Mouse (Mus musculus): Measurements from ENCODE around the gene Gm49711.
"Not testable (repeated sequence)": the region's sequence is repeated elsewhere in the genome, so short reads cannot be mapped to it uniquely, and the experiment has no call there.

Gm49711 gene

GRCm38 (mm10) chr16:92183477-92183876 lies 125.4 kb downstream of the Gm49711 start:
- no peak for DNase-seq (ENCODE audit: low spot score)

GRCm38 (mm10) chr16:92190603-92191002 lies 132.5 kb downstream of the Gm49711 start:
- no peak for DNase-seq (ENCODE audit: low spot score)

- no peak for DNase-seq (ENCODE audit: low spot score)
Measured at GRCm38 (mm10) chr16:92195094-92195493, 137.0 kb downstream of the Gm49711 start.

- DNase-seq (ENCODE audit: low spot score): no peak
Measured at GRCm38 (mm10) chr16:92196741-92197331, 138.7 kb downstream of the Gm49711 start.

GRCm38 (mm10) chr16:92200615-92201014 lies 142.5 kb downstream of the Gm49711 start:
- no peak for DNase-seq (ENCODE audit: low spot score)

DNA sequence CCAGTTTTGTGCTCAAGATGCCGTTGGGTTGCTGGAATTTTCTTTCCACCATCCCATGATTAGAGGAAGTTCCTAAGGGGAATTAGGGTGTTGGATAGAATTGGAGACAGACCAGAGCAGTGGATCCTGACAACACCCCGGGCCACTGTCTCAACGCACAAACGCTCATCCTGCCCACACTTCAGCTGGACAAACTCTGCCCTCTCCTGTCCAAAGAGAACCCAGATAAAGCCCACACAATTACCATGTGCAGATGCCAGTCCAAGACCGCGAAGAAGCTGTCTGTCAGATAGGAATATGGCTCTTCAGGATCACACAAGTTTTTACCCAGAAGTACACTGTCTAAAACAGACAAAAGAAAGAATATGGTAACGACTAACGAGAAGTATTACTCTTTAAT lies 145.5 kb downstream of the Gm49711 start:
- DNase-seq (ENCODE audit: low spot score): no peak

DNA sequence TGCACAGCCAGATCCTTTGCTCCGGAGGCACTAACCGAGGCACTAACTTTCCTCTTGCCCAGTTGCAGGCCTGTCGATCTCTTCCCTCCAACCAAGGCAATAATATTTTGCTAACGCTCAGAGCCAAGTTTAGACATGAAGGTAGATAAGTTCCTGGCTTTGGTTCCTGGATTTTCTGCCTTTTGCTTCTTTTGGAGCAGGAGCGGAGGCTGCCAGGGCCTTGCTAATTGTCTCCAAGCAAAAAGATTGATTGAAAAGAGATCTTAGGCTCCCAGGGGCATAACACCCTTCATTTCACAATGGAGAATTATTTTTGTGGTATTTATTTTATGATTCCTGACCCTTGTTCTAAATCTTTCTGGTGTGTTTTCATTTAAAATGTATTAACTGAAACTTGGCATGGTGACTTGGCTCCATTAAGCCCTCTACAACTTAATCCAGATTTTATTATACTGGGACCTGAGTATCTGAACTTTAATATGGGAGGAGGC lies 151.2 kb downstream of the Gm49711 start:
- DNase-seq (ENCODE audit: low spot score): no peak

DNA sequence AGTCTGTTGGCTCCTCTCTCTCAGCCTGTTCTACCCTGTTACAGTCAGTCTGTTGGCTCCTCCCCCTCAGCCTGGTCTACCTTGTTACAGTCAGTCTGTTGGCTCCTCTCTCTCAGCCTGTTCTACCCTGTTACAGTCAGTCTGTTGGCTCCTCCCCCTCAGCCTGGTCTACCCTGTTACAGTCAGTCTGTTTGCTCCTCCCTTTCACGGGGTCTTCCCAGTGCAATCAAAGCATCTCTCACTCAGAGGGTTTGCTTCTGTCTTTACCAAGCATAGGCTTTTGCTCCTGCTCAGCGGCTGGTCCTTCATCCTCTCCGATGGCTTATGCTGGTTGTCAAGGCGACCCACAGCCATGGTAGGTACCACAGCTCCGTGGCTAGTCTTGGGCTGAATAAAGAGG lies 152.2 kb downstream of the Gm49711 start:
- not testable (repeated sequence) for DNase-seq (ENCODE audit: low spot score)

DNA sequence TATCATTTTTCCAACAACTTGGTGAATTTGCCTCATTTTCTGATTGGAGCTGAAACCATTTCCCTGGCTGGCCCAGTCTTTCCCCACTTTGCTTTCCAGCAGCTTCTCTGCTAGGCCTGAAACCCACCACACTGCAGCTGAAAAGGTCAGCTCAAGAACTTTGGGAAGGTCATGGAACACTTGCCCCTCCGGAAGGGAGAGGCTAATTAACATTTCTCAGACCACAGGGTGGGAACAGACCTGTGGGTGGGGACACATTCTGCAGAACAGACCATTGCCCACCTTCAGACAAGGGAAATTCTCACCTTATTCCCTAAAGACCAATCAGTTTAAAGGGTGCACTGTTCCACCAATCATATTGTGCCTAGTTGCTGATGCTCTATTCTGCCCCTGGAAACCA lies 155.8 kb downstream of the Gm49711 start:
- DNase-seq (ENCODE audit: low spot score): not testable (repeated sequence)

GRCm38 (mm10) chr16:92215599-92216390 lies 157.7 kb downstream of the Gm49711 start:
- DNase-seq (ENCODE audit: low spot score): no peak

- no peak for DNase-seq (ENCODE audit: low spot score)
Measured at GRCm38 (mm10) chr16:92220754-92221153, 162.6 kb downstream of the Gm49711 start.

DNA sequence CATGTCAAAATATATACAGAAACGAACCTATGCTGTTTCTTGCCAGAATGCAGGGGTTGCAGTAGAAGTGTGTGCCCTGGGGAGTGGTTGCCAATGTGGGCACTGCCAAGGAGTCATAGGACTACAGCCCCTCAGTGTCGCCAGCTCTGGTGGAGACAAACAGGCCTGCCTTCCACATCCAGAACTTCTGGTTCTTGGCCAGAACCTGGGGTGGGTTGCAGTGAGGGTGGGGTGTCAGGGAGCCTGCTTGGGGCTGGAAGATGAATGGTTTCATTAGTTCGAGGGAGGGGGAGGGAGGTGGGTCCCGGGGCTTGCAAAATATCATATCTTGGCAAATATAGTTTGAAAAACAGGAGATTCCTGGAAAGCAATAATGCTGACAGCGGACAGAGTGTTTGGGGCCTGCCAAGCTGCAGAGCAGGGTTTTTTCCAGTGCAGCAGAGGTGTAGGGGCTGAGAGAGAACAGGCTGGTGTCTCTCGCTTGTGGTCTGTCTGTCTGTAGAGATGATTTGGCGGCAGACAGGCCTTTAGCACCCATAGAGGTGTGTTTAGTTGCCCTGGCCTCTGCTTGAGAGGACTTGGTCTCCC lies 170.3 kb downstream of the Gm49711 start:
- no peak for DNase-seq (ENCODE audit: low spot score)

DNA sequence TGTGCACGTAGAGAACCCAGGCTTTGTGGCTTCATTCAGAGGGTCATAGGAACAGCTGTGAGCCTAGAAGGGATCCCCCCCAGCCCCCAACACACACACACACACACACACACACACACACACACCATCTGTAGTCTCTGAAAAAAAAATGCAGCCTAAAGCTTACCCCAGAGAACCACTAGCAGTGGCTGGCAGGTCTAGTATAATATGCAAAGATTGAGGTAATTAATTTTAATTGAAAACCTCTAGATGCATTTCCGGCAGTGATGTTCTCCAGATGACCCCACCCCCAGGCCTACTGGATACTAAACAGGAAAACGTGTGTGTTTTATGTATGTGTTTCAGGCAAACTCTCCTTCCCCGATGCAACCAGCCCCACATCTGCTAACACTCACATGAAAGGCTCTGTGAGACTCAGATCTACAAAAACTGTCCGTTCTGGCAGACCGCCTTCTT lies 172.4 kb downstream of the Gm49711 start:
- no peak for DNase-seq (ENCODE audit: low spot score)

DNA sequence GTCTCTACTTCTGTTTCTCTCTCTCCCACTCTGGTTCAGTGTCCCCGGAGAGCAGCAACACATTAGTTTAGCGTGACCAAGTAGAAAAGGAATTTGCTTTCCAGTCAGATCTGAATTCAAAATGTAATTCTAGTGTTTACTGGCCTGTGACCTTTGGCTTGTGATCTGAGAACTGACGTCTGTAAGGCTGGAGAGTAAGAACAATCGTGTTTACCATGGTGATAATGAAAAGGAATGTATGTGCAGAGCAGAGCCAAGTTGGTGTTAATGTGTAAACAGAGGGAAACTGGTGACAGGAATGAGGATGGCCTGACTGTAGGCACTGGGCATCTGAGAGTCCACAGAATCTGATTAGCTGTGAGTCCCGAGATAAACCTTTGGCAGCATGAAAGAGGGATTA lies 176.4 kb downstream of the Gm49711 start:
- no peak for DNase-seq (ENCODE audit: low spot score)

GRCm38 (mm10) chr16:92235222-92235621 lies 177.1 kb downstream of the Gm49711 start:
- DNase-seq (ENCODE audit: low spot score): no peak
